Mouse (Mus musculus) MEL (cell line): ENCODE results near the gene Mylk4.
A peak's percentile ranks its signal among the peaks of the same experiment; 100 is the strongest.

ENCODE experiments used
- CTCF ChIP-seq, 3 experiments: IDR thresholded peaks in 2 of 3; conservative IDR thresholded peaks in 1 of 3; 2 replicates each; pipeline ENCODE4 v1.5.1; 2011 to 2012; ENCODE audit warnings: low read length in 3 of 3, low read depth in 2 of 3, mild to moderate bottlenecking in 2 of 3, improper control_type of control experiment in 1 of 3, inconsistent platforms in 1 of 3, mixed read lengths in 1 of 3, moderate library complexity in 1 of 3; ENCODE audit not compliant: control insufficient read depth in 1 of 3, insufficient read depth in 1 of 3, poor library complexity in 1 of 3, severe bottlenecking in 1 of 3
- E2F4 ChIP-seq: IDR thresholded peaks from 2 replicates; pipeline ENCODE4 v1.6.1; 2011; ENCODE audit warnings: low read depth, low read length, improper control_type of control experiment, borderline replicate concordance
- GATA1 ChIP-seq: IDR thresholded peaks from 2 replicates; pipeline ENCODE4 v1.6.1; 2011; ENCODE audit warnings: low read depth, low read length, improper control_type of control experiment
- HCFC1 ChIP-seq: IDR thresholded peaks from 2 replicates; pipeline ENCODE4 v1.6.1; 2012; ENCODE audit warnings: low read depth, mild to moderate bottlenecking, inconsistent platforms, low read length, improper control_type of control experiment, moderate library complexity
- MAZ ChIP-seq: IDR thresholded peaks from 2 replicates; pipeline ENCODE4 v1.6.1; 2012; ENCODE audit warnings: low read depth, mild to moderate bottlenecking, inconsistent platforms, low read length, improper control_type of control experiment
- POLR2A ChIP-seq, 2 experiments: IDR thresholded peaks; 2 replicates each; pipeline ENCODE4 v1.6.1; 2011 to 2012; ENCODE audit warnings: low read length in 2 of 2, mild to moderate bottlenecking in 2 of 2, control low read depth in 1 of 2, improper control_type of control experiment in 1 of 2, low read depth in 1 of 2, moderate library complexity in 1 of 2; ENCODE audit not compliant: control insufficient read depth in 1 of 2, insufficient read depth in 1 of 2, poor library complexity in 1 of 2
- RAD21 ChIP-seq: IDR thresholded peaks from 2 replicates; pipeline ENCODE4 v1.6.1; 2011; ENCODE audit warnings: mild to moderate bottlenecking, low read depth, low read length, improper control_type of control experiment
- USF2 ChIP-seq, 2 experiments: IDR thresholded peaks; 2 replicates each; pipeline ENCODE4 v1.6.1; 2011 to 2012; ENCODE audit warnings: improper control_type of control experiment in 2 of 2, low read length in 2 of 2, borderline replicate concordance in 1 of 2, inconsistent platforms in 1 of 2, low read depth in 1 of 2, mild to moderate bottlenecking in 1 of 2; ENCODE audit not compliant: insufficient read depth in 1 of 2
- ZC3H11A ChIP-seq: IDR thresholded peaks from 2 replicates; pipeline ENCODE4 v1.6.1; 2012; ENCODE audit warnings: low read depth, mild to moderate bottlenecking, inconsistent platforms, low read length, improper control_type of control experiment
- ZNF384 ChIP-seq: IDR thresholded peaks from 2 replicates; pipeline ENCODE4 v1.6.1; 2012; ENCODE audit warnings: low read depth, mild to moderate bottlenecking, inconsistent platforms, low read length, improper control_type of control experiment

DNA sequence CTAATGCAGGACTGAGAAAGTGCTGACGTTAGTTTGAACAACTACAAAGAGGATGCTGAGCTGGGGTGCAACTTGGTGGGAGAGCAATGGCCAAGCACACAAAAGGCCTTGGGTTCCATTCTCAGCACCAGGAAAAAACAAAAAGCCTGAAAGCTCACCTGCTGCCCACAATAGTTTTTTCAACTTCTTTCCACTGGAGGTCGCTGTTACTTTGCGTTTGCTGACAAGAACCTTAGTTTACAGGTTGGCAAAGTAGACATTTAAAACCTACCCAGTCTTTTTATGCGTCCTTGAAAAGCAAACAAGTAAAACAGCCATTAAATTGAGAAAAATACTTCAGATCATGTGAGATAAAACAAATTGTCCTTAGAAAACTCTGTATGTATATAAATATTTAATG, 15.7 kb downstream of the Mylk4 start:
- TF ChIP-seq CTCF (IDR thresholded peaks at IDR 0.05 in 2 of 3, conservative IDR thresholded peaks at IDR 0.05 in 1 of 3; ENCODE audit: control insufficient read depth in 1 of 3, insufficient read depth in 1 of 3, low read depth in 2 of 3, low read length in 3 of 3, poor library complexity in 1 of 3, severe bottlenecking in 1 of 3) (peak; percentile 38 to 76 (median 58); a peak in 5 of 6 replicates), GATA1 (no peak), ZNF384 (no peak), USF2 (IDR thresholded peaks at IDR 0.05; ENCODE audit: borderline replicate concordance in 1 of 2, insufficient read depth in 1 of 2, low read depth in 1 of 2, low read length in 2 of 2) (no peak), MAZ (no peak), E2F4 (no peak), RAD21 (peak; percentile 73), ZC3H11A (peak; percentile 18; the same call in 1 of the 2 replicates), HCFC1 (no peak), POLR2A (IDR thresholded peaks at IDR 0.05; ENCODE audit: control insufficient read depth in 1 of 2, insufficient read depth in 1 of 2, low read depth in 1 of 2, low read length in 2 of 2, poor library complexity in 1 of 2) (no peak)
